Mouse (Mus musculus) forelimb bud, embryonic 11.5 days (tissue): ENCODE measurements around the gene Rbks.
A peak's percentile ranks its signal among the peaks of the same experiment; 100 is the strongest.
"Not testable (repeated sequence)": the region's sequence is repeated elsewhere in the genome, so short reads cannot be mapped to it uniquely, and the experiment has no call there.

Experiments
- DNase-seq: peaks from one replicate; pipeline ENCODE4 v3.0.0-alpha.2; 2012; ENCODE audit warnings: low read depth, low spot score

Gene Rbks

DNA sequence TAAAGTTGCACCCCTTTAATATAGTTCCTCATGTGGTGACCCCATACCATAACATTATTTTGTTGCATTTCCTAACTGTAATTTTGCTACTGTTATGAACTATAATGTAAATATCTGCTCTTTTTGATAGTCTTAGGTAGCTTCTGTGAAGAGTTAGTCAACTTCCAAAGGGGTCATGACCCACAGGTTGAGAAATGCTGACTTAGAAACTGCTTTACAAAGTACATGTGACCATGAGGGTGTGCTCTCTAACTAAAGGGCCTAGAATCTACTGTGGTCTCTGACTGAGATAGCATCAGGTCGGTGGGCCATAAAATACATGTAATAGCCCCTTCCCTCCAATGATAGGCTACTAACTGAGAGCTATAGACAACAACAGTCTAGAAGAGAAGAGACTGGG lies 19.4 kb downstream of the Rbks start:
- DNase-seq = no peak

GRCm38 (mm10) chr5:31673431-31673830 lies 24.0 kb downstream of the Rbks start:
- DNase-seq = no peak

- DNase-seq = no peak
Observed at GRCm38 (mm10) chr5:31671137-31671536, 26.3 kb downstream of the Rbks start.

DNA sequence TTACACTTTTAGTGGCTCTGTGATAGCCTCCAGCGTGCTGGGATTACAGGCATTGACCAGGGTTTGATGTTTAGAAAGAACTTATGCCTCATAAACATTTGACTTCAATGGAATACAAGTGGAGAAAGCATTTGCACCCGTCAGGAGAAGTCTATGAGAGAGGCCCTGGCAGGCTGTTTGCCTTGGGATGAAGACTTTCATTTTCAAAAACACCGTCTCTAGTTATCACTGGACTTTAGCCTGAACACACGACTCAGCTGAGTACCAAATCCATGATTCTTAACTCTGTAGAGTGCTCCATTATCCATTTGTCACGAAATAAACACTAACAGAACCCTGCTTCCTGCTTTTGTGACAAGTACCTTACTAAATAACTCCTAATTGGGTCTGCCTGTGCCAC lies 27.4 kb downstream of the Rbks start:
- DNase-seq = no peak

- no peak for DNase-seq
Observed at GRCm38 (mm10) chr5:31668325-31668968, 29.0 kb downstream of the Rbks start.

GRCm38 (mm10) chr5:31666176-31666575 lies 31.3 kb downstream of the Rbks start:
- no peak for DNase-seq

DNA sequence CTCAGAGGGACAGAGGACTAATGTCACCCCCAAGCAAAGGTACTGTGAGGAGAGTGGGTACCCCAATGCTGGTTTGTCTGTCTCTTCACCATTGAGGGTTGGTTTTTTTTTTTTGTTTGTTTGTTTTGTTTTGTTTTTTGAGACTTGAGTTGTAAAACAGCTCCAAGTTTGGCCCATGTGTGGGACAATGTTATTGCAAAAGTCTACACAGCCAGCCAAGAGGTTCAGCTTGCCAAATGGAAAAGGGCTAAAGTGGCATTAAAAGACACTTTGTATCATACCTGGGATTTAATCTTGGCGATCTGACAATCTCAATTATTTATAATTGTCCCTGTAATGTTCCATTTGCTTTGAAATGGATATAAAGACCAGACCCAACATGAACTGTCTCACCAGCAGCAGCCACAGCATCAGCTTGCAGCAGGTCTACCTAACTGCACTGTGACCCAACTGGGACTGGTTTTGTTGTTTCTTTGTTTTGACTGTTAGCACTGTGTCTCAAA lies 41.7 kb downstream of the Rbks start:
- no peak for DNase-seq

DNA sequence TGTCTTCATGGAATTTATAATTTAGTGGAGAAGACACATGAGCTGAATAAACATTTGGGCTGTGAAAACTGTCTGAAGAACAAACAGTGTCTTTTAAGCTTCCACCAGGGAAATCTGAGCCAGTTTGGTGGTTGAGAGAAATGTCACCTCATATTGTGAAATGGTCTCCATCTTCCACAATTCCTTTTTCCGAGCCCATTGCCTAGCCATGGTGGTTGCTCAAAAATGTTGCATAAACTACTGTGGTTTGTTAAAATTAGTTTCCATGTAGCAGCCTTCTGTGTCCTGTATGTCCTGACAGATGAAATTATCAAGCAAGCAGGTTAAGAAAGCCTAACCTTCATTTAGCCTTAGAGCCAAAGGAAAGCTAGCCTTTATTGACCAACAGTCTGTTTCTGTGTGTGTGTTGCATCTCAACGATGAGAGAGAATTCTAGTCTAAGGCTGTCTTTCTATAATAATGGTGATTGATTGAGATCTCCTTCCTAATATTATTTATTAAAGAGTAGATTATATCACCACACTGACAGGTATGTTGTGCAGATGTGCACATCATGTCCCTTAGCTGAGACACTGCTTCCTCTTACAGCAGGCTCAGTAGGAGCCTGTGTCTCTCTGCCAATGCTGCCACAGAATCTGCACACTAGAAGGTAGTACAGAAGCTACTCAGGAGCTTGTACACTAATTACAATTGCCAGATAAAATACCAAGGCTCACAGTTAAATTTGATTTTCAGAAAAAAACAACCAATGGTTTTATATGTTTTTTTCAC lies 46.7 kb downstream of the Rbks start:
- DNase-seq = no peak

DNA sequence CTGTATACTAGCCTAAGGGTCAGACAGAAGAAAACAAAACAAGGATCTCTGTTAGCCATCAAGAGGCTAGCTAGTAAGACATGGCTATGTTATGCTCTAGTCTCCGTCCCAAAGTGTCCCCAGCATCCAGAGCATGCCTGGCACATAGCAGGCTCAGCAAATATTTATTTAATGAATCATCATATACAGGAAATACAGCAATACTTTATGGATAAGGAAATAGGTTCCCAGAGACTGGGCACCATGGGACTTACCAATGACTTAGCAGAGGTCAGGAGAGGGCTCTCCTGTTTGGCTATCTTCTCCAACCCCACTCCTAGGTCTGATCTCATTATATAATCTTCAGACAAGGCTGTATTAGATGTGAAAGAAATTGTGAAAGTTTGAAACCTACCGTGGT lies 50.1 kb downstream of the Rbks start:
- no peak for DNase-seq

GRCm38 (mm10) chr5:31646574-31646973 lies 50.9 kb downstream of the Rbks start:
- no peak for DNase-seq

DNA sequence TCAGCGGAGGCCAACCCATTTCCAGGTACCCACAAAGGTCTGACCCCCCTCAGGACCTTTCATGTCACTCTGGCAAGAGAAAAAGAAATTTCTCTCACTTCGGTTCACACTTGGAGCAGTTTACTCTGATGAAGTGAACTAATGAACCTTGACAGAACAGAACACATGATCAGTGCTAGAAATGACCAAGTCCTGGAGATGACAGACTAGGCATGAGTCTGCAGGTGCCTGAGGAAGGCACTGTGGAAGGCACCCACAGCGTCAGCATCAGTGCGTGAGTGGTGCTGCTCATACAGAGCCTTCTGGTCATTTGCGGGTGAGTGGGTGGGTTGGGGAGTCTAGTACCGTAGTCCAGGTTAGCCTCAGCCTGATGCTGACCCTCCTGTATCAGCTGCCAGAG lies 51.6 kb downstream of the Rbks start:
- no peak for DNase-seq

GRCm38 (mm10) chr5:31644847-31645246 lies 52.6 kb downstream of the Rbks start:
- no peak for DNase-seq

- no peak for DNase-seq
Observed at GRCm38 (mm10) chr5:31644272-31644671, 53.2 kb downstream of the Rbks start.

DNA sequence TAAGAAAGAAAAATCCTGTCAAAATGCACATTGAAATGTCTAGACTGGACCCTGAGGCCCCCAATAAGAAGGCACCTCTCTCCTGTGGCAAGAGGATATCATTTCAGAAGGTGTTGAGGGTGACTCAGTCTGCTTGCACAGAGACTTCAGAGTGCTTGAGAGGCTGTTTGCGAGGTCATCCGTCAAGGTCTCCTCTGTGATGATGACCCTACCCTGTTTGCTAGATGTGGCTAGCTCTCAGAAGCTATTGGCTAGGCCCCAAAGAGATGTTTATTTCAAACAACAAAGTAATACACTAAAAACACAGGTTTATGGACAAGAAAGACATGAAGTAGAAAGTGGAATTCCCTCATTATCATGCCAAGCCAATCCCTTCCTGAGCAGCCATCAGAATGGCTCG lies 55.1 kb downstream of the Rbks start:
- no peak for DNase-seq

DNA sequence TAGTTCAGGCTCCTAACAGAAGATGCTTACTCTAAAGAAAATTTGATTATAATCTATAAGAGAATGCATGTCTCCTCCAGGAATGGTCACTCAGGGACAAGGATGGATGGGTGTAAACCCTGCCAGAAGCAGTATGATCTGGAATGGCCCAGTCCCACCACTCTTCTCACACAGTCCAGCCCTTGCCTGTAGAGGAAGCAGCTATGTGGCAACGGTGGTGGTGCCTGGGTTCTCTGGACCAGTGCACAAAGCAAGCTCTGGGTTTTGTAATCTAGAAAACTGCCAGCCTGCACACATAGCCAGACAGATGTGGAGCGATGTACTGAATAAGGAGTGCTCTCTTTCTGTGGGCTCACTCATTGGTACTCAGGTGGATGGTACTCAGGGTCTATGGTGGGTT lies 56.9 kb downstream of the Rbks start:
- no peak for DNase-seq

- DNase-seq = no peak
Observed at GRCm38 (mm10) chr5:31636636-31637253, 60.7 kb downstream of the Rbks start.

DNA sequence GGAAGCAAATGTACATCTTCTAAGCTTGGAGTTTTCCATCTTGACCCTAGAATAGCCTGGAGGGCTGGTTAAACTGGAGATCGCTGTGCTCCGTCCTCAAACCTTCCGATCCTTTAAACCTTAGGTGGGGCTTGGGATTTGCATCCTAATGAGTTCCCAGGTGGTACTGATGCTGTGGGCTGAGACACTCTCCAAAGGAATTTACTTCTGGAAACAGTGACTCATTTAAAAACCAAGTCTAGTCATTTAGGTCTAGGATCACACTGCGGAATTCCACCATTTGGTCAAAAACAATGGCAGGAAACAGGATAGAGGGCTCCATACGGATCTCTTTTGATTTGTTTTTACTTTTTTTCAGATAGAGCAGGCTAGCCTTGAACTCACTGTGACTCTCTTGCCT lies 62.7 kb downstream of the Rbks start:
- no peak for DNase-seq

DNA sequence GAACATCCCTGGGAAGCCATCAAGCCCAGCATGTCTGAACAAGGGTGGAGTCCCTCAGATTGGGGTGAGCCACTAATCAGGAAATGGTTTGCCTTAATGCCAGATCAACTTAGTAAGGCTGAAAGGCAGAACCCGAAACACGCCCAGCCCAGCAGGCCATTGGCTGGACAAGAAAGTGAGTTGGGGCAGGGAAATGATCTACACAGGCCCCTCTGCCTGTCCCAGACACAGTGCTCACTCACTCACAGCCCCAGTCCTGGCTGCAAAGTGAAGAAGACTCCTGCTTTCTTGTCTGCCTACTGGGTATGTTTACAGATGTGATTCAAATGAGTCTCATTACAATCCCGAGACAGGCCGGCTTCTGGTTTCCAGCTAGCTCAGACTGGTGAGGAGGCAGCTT lies 63.3 kb downstream of the Rbks start:
- no peak for DNase-seq

- DNase-seq = not testable (repeated sequence)
Observed at GRCm38 (mm10) chr5:31631169-31631568, 66.3 kb downstream of the Rbks start.

GRCm38 (mm10) chr5:31630064-31630463 lies 67.4 kb downstream of the Rbks start:
- DNase-seq = peak; percentile 48

GRCm38 (mm10) chr5:31628555-31628954 lies 68.9 kb downstream of the Rbks start:
- no peak for DNase-seq
